Mouse (Mus musculus) Muller cell, postnatal 12 days (primary cell): Measurements from ENCODE around the gene 1700013G24Rik.
"Not testable (repeated sequence)": the region's sequence is repeated elsewhere in the genome, so short reads cannot be mapped to it uniquely, and the experiment has no call there.

Source experiments
- DNase-seq: peaks from one replicate; pipeline ENCODE4 v3.0.0-alpha.2; 2015; ENCODE audit errors: inconsistent ontology term

The 1700013G24Rik gene

GRCm38 (mm10) chr4:137453234-137453767 lies at the start of gene 1700013G24Rik:
Gene 1700013G24Rik (plus strand): TSS chr4:137453284.
- no peak for DNase-seq

- no peak for DNase-seq
These were observed 47.5 kb upstream of the 1700013G24Rik start for GRCm38 (mm10) chr4:137405571-137405970.

GRCm38 (mm10) chr4:137409691-137410090 lies 43.4 kb upstream of the 1700013G24Rik start, which contains the start of gene Cela3a:
Gene Cela3a (minus strand): TSS chr4:137409791.
- DNase-seq, result no peak

DNA sequence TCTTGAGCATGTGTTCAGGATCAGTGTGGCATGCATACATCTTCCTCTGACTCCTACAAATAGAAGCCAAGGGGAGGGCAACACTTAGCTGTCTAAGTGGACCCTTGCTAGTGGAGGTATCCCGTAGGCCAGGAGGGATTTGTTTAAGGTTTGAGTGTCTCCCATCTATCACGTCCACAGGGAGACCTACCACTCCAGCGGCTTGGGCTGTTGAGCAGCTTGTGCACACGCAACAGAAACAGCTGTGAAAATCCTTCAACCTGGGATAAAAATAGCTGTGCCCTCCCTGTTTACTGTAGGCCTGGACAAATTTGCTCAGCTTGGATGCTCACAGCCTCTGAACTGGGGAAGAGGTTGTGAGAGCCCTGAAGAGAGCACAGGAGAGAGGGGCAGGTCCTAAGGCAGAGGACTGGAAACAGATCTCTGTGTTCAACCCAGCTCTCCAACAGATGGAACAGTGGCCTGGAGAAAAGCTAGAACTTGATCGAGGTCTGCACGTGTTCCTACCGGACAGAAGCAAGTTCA lies 40.8 kb upstream of the 1700013G24Rik start:
- DNase-seq, result not testable (repeated sequence)

- no peak for DNase-seq
These were observed 38.1 kb upstream of the 1700013G24Rik start for GRCm38 (mm10) chr4:137414936-137415335.

GRCm38 (mm10) chr4:137417712-137418564 lies 35.1 kb upstream of the 1700013G24Rik start:
- DNase-seq, result no peak

GRCm38 (mm10) chr4:137430502-137430901 lies 22.6 kb upstream of the 1700013G24Rik start, which contains the start of gene Cela3b:
Gene Cela3b (minus strand): TSS chr4:137430540.
- no peak for DNase-seq

- DNase-seq, result not testable (repeated sequence)
These were observed 20.2 kb upstream of the 1700013G24Rik start for GRCm38 (mm10) chr4:137432700-137433550.

GRCm38 (mm10) chr4:137436979-137437669 lies 16.0 kb upstream of the 1700013G24Rik start:
- no peak for DNase-seq

DNA sequence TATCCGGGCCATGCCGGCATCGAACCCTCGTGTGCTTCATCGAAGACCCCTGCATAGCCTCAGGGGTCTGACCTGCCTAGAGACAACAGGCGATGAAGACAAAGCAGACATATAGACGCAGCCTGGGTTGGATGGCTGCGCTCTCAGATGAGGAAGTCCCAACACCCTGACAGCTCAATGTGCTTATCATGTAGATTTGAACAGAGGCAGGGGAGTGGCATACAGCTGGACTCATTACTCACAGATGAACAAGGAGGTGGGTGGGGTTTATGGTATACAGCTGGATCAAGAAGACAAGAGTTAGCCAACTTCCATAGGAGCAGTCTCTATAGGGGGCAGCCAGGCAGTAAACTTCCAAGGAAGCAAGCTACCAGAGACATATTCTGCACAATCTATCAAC lies 14.2 kb upstream of the 1700013G24Rik start:
- no peak for DNase-seq

- DNase-seq, result no peak
These were observed 11.8 kb upstream of the 1700013G24Rik start for GRCm38 (mm10) chr4:137441332-137441731.

- DNase-seq, result peak; percentile 65
These were observed 9.5 kb upstream of the 1700013G24Rik start for GRCm38 (mm10) chr4:137443625-137444024.

DNA sequence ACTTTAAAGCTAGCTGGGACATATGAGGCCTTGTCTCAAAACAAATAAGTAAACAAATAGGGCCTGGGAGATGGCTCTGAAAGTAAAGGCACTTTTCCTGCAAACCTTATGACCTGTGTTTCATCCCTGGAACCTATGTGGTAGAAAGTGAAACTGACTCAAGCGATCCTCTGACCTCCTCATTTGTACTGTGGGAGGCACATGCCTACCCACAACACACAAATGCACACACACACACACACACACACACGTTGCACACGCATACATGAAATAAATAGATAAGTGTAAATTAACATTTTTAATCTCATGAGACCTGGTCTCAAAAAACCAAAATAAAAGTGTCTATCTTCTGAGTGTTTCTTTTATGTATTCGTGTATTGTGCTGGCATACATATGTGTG lies 7.2 kb upstream of the 1700013G24Rik start:
- no peak for DNase-seq

GRCm38 (mm10) chr4:137447363-137448196 lies 5.5 kb upstream of the 1700013G24Rik start:
- peak; percentile 31 for DNase-seq

DNA sequence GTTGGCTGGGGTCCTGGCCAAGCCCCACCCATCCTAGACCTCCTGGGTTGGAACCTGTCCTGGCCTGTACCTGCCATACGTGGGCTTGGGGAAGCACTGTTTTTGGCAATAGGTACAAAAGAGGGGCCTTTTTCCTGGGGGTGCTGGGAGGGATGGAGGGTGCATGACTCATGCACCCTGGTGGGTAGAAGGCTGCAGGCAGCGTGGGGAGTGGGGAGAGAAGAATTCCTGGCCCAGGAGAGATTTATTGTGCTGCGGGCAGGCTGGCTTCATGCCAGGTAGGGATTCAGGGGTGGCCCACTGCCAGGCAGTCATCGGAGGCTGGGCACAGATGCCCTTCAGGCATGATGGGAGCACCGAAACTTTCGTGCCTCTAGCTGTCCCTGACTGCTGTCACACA lies 4.9 kb upstream of the 1700013G24Rik start:
- DNase-seq, result peak; percentile 93

DNA sequence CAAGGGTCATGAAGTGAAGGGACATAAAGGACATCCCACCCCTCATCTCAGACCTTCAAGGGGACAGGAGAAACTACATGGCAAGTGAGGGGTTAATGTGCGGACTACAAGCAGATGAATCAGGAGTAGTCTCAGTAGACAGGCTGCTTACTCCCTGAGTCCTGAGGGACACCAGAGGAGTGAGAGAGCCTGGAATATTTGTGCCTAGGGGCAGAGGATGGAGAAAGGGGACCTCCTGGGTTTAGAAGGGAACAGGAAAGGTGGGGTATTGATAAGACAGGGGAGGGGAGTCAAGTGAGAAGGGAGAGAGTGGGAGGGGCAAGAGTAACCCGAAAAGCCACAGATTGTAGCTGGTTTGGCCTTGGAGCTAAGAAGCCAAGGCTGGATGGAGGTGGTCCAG lies 4.4 kb upstream of the 1700013G24Rik start:
- DNase-seq, result no peak

DNA sequence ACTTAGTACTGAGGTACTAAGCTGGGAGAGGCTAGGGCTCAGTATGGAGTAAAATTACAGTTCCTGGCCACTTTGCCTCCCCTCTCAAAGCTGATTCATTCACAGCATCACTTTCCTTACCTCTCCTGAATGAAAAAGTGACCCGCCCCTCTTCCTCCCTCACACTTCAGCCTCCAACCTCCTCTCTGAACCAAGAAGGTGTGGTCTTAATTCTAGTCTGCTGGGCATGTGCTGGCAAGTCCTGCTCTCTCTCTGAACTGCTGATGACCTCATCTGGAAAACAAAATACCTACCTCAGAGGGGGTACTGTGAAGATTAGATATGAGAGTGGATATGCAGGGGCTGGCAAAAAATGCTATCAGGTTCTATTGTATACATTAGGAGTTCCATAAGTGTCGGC lies 4.0 kb upstream of the 1700013G24Rik start:
- peak; percentile 62 for DNase-seq

DNA sequence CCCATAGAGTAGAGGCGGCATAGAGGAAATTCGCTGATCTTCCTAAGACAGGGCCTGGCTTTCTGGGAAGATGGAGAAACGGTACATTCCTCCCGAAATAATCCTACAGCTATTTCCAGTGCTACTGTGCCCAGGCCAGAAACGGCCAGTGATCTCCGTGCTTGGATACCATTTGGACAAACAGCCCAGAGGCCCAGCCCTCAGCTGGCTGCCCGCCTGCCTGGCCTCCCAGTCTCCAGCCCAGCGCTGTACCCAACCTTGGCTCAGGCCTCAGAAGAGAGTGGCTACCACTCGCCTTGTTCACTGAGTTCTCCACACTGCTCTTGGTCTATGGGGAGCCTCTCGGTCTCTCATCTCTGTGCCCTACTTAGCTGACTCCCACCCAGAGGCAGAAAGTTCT lies 3.4 kb upstream of the 1700013G24Rik start:
- peak; percentile 48 for DNase-seq

DNA sequence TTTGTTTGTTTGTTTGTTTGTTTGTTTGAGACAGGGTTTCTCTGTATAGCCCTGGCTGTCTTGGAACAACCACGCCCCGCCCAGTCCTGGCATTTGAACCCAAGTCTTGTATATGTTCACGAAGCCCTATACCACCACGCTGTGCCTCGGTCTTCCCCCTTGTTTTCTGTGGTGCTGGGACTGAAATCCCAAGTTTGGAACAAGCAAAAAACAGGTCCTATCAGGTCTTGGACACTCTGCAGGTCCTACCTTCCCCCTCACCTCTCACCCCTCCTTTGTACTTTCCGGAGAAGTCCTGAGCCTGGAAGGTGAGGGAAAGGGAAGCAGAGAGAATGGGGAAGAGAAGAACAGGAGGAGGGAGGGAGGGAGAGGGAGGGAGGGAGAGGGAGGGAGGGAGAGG lies 894 bp upstream of the 1700013G24Rik start:
- no peak for DNase-seq

DNA sequence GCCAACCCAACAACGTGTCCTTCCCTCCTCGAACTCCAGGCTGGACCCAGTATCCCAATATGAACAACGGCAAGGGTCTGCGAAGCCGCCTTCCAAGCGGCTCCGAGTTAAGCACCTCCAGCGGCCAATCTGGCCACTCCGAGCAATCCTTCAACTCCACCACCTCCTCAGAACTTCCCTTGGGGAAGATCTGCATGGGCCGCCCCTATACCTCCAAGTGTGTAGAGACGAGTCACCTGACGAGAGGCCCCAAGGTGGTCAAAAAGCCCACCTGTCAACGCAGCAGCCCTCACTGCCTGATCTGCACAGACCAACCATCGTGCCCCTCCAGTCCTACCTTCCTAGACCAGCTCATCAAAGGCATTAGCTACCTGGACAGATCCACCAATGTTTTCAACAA lies 1.5 kb downstream of the 1700013G24Rik start:
- DNase-seq, result no peak
